Mouse (Mus musculus) T-cell, adult 2 months (primary cell): ENCODE measurements around the gene Tmem158.

ENCODE experiments used
- DNase-seq: peaks from one replicate; pipeline ENCODE4 v3.0.0; 2022; ENCODE audit warnings: low spot score

Gene Tmem158

DNA sequence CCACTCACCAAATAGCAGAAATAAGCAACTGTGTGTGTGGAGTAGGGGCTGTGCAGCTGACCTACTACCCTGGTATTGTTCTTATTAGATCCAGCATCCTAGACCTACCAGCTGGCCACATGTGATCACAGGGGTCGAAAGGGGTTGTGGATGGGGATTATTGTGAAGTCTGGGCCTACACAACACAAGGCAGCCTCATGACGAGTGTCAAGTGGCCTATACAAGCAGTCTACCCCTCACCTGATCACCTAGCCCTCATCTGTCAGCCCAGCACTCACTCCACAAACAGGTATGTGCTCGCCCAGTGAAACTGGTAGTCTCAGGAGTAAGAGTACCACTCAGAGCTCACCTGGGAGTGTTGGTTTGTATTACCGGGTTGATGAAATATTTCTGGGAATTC lies 15.4 kb downstream of the Tmem158 start:
- DNase-seq, result no peak

DNA sequence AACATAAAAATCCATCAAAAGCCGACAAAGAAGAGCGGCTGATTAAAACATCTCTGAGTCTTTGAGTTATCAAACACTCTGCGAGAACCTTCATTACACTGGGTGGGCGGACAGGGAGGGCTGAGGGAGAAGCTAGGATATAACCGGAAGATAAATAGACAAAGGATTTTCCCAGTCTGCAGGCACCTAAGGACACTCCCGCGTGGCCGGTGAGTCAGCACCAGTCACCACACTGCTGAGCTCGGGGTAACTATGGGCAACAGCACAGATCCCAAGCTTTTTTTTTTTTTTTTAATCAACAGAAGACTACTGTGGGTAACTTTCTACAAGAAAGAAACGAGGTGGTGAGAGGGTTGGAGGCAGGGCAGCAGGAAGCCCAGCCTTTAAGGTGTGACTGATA lies 16.6 kb downstream of the Tmem158 start:
- no peak for DNase-seq

DNA sequence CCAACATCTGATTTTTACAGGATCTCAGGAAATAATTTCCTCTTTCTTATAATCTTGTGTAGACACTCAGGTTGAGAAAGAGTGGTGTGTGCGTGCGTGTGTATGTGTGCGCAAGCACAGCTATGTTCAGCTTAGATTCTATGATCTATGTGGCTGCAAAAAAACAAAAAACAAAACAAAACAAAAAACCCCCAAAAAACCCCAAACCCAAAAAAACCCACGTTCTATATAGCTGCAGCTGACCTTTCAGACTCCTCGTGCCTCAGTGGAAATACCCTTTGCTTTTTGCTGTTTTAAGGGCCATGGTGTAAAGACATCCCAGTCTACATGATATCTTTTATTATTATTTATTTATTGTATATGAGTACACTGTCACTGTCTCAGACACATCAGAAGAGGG lies 19.4 kb downstream of the Tmem158 start:
- no peak for DNase-seq

DNA sequence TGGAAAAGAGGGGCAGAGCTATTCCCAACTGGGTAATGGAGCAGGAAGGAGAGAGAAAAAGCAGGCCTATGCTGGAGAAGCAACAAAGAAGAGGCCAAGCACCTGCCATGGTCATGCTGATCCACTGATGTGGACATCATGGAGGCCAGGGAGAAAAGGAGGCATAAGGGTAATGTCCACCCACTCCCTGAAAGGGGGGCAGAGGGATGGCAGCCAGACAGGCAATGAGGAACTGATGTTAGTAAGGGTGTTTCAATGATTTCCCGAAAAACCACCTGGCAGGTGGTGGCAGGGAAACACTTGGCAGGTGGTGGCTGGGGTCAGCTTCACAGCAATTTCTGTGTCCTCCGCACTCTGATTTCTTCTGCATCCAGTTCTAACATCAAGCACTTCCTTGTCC lies 19.8 kb downstream of the Tmem158 start:
- DNase-seq, result no peak

DNA sequence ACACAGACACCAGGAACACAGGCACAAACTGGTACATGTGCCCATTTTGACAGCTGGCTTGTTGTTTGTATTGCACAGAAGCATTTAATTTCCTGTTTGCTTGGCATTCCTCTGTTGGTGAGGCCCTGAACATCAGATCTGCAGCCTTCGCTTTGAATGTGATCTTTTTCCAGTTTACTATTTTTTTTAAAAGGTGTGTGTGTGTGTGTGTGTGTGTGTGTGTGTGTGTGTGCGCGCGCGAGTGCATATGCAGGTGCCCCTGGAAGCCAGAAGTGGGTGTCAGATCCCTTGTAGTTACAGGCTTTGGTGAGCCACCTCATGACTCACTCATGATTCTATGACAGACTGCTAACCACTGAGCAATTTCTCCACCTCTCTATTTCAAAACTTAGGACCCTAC lies 20.3 kb downstream of the Tmem158 start:
- no peak for DNase-seq

DNA sequence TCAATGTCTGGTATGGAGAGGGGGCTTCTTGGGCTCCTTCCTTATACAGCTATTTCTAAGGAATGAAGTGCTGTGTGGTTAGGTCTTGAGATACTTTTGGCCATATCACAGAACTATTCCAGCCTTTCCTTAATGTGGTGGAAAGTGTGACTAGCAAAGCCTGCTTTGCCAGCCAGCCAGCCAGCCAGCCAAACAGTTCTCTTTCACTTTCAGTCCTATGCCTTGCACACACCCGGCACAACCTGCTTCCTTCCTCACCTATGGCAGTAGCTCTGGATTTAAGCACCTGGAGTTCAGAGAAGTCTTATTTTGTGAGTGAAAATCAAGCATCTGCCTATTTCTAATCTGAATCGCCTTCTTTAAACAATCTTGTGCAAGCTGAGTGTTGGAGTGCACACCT lies 20.9 kb downstream of the Tmem158 start:
- no peak for DNase-seq

DNA sequence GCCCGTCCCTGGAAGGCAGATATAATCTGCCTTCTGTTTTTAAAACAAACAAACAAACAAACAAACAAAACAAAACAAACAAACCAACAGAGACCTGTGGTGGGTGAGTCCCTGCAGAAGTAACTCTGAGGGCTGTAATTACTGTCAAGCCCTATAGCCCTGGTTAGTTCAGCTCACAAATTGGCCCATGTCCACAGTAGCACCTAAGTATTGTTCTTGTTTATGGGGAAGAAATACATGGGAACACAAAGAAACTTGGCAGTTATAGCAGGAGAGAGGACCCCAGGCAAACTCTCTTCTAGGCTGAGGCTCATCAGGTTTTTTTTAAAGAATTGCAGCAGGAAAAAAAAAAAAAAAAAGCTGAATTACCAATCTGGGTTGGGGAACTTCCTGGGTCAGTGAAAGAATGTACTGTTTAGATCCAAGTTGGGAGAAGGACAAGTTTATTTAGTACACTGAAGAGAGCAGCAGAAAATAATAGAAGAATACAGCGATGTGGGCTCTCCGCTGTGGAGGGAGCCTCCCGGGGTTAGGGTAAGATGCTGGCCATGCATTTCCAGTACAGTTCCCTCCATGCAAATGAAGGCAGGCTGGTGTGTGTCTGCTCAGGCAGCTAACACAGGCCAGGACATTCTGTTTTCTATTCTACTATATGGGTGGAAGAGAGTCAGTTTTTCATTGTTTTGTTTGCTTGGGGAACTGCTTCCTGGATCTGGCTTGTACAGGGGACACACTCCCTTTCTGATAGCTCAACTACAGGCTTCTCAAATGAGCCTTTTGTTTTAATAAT lies 22.1 kb downstream of the Tmem158 start:
- DNase-seq, result no peak

DNA sequence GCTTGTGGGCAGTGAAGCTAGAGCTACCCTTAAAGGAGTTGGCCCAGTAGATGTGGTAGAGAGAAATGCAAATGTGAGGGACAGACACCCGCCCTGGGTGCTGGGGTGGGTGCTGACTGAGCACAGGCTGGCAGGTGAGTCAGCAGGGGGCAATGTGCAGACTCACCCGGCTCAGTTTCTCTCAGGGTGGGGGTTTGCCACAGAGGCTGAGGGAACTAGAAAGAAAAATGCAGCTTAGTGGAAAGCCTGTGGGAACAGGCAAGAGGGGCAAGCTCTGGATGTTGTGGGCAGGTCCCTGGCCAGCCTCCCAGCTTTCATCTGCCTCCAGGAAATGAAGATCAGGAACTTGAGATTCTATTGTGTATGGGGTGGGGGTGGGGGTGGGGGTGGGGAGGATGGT lies 22.8 kb downstream of the Tmem158 start:
- no peak for DNase-seq

DNA sequence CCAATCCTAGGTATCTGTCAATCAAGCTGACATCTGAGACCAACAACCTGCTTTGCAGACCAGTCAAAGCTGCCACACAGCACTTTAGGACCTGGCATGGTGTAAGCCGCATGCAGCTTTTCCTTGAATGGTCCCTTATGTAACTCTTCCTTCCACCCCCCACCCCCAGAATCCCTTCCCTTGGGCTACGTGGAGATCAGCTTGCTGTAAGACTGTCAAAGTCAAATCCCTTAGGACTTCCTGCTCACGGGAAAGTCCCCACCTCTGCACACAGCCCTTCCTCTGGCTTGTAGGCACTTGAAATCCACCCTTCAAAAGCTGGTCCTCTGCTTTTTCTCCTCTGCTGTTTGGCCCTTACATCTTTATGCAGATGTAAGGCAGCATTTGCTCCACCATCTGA lies 24.9 kb downstream of the Tmem158 start:
- DNase-seq, result no peak

DNA sequence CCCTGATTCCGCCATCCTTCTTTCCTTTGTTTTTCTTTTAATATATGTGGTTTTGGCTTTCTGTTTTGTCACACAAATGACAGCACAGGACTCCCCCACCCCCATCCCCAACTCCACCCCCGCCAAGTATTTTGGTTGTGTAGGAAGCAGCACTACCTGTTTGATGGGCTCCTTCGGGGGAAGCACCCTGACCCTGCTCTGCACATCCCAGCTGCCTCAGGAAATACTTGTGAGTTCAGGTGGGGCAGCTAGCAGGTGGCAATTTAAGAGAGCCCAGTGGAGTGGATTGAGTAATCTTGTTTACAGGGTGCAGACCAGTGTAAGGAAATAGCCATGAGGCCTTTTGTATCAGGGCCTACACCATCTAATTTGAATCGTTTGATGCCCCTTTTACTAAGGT lies 30.7 kb downstream of the Tmem158 start:
- no peak for DNase-seq

DNA sequence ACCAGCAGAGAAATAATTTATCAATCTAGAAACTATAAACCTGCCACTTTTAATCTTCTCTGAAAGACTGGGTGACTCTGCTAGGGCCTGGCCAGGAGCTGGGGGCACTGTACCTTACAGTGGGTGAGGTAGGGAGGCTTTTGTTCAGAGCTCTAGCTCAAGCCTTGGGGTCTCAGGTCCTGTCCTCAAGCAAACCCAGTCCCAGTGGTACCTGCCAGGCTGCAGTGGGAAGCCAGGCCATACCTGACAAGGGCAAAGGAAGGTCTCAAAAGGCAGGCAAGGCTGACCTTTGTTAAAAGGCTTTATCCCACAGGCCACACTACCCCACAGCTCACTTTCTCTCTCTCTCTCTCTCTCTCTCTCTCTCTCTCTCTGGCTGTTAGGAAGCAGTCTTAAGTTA lies 31.9 kb downstream of the Tmem158 start:
- no peak for DNase-seq

DNA sequence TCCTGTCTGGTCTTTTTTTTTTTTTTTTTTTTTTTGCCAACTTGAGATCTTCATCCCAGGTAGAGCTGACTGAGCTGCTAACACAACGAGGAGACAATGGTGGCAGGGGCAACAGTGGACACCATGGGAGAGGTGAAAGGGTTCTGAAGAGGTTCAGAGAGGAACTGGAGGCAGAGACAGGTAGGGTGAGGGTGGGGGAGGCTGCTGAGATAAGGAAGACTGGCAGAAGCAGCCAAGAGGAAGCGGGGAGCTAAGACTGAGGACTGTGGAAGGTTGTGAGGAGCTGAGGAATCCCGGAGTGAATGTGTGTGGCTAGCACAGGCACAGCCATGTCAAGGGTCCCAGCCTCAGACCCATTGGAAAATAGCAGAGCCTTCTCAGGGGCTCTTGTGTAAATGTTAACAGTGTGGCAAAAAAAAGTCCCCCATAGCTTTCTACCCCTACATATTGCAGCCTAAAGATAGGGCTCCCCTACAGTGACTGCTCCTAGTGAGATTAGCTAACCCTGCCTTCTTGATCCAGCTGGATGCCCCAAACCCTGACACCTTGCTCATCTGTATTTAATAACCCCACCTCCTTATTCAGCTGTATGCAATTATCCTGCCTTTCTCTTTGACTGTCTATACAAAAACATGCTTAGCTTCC lies 33.3 kb downstream of the Tmem158 start:
- no peak for DNase-seq

DNA sequence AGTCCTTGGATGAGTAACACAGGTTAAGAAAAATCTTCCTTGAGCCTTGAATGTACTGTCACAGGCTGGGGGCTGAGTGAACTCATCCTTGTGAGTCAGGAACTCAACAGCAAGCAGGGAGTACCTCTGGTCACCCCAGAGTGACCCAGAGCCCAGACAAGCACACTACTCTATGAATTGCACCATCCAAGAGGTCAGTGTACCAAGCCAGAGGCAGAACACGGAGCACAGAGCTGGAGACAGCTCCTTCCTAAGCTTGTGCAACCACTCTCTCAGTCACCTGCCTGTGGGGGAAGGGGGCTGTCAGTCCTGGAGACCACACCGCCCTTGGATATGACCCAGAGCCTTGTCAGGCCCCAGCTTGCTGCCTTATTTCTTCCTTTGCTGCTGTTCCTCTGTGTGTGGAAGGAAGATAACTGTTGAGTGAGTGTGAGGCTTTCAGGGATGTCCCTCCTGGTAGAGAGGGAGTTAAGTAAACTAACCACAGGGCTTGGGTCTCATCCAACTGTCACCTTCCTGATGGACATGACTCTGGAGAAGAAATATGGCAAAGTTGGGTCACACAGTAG lies 35.6 kb downstream of the Tmem158 start:
- DNase-seq, result no peak

DNA sequence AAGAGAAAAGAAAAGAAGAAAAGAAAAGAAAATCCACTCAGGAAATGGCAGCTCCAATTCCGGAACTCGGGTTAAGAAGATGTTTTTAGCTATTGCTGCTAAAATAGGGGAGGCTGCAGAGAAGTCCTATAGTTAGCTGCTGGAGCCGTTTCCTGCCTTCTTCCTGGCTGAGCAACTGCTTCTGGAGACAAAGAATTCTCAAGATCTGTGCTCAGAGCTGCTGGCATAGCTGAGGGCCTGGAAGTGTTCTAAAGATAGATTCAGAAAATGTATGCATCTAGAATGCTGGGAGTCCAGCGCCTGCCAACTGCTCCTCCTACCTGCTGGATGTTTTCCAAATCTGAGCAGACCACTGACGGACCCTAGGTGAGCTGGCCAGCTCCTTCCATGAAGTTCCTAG lies 40.7 kb downstream of the Tmem158 start:
- no peak for DNase-seq

DNA sequence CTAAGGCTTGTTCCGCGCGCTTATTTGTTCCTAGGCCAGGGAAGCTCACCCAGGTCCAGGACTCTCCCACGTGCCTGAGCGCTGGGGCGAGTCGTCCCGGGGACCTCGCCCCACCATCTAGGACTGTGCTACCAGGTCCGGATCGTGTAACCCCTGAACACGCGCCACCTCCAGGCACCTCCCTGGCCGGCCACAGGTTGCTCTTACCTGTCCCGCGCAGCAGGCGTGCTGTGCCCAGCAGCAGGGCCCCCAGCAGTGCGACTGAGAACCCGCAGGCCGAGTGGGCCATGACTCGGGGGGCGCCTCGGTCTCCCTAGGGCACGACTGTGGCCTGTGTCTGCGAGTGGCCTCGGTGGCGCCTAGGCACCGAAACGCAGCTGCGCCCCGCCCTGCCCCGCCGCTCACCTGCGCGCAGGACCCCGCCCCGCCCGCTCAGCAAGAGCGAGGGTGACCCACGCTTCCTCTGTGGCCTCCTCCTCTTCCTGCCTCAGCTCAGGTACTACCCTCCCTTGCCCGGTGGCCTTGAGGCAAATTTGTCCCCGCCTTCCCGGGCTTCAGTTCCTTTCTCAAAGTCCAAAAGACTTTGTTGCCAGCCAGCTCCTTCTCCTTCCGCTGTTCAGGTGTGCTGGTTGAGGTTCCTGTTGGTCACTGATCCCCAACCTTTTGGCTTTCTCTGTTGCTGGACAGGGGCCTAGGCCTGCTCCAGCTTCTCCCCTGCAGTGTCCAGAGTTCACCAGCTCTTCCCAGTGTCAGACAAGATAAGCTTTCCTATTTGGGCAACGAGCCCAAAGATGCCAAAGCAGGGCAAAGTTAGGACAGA lies 44.7 kb downstream of the Tmem158 start, which contains the start of gene Cdcp1:
TSS of gene Cdcp1 (minus strand) at position 418 of the 820 bp plus-strand sequence.
- no peak for DNase-seq

DNA sequence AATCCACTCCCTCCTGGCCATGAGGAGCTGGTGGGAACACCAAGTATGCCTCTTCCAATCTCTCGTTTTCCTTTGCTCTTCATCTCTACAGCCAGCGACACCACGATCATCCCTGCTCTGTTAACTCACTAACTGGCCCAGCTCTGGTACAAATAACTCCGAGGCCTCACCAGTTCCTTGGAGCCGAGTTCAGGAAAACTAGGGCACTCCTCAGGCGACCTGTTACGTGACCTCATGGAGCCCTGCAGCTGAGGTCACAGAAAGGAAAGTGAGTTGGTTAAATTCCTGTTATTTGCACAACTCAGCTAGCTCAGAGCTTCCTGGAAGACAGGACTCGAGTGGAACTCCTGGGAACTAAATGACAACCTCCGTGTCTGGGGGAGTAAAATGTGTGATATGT lies 47.2 kb downstream of the Tmem158 start:
- no peak for DNase-seq
